Mouse (Mus musculus): Measurements from ENCODE around the gene Nanog.

DNA sequence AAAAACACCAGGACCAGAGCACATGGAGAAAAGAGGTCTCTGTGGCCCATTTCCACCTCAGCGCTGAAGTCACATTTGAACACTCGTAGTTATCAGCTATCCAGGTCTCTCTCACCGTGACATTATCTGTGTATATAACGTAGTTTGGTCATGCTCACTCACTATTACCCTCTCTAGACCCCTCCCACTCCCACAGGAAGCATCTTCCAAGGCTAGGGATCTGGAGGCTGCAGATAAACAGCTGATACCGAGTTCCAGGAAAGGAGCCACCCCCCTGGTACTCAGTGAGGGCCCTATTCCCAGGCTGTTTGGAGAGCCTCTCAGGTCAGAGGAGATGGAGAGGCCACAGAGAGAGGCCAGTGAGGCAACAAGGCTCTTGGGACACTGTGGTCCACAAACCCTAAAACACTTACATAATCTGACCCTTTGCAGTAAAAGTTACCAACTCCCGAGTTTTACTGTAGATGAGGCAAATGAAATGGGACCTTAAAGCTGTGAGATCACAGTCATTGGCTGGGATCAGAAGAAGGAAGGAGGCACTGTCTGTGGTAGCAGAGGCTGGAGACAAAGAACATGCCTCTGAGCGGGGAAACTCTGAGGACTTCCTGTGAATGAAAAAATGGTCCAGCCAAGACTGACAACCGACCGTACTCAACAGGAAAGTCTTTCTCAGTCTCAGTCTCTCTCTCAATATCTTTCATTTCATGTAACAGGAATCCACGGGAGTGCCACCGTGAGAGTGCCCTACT lies 55.8 kb downstream of the Nanog start:
- TF ChIP-seq MAX (IDR thresholded peaks at IDR 0.05; ENCODE audit: low read depth) (no peak), POLR2A (IDR thresholded peaks at IDR 0.05; ENCODE audit: insufficient read length, low read depth) (no peak), MYOD1 (IDR thresholded peaks at IDR 0.05; ENCODE audit: control insufficient read depth in 1 of 3, insufficient read length in 2 of 3, low read depth in 2 of 3) (no peak), MYOG (IDR thresholded peaks at IDR 0.05; ENCODE audit: control insufficient read depth in 1 of 3, insufficient read depth in 1 of 3, insufficient read length in 2 of 3, low read depth in 2 of 3) (no peak), POLR2AphosphoS2 (IDR thresholded peaks at IDR 0.05; ENCODE audit: insufficient read length, low read depth) (no peak)

All from myocyte (in vitro differentiated cells).